Mouse (Mus musculus): Measurements from ENCODE around the gene Thoc7.

DNA sequence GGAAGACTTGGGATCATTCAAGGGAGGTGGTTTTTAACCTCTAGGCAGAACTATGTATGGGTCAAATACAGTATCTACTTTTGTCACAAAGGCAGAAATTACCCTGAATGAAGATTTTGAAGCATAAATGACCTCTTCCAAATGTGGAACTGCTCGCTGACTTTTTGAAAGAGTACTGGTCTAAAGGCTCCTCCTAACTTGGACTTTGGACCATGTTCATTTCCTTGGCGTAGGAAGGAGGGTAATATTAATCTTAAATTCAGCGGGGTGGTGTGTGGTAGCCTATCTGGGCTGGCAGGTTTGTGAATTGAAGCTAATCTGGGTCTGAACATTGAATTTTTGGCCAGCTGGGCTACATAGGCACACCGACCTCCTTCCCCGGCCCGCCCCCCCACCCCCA, 824 bp upstream of the Thoc7 start:
- TF ChIP-seq CTCF (IDR thresholded peaks at IDR 0.05; ENCODE audit: extremely low read depth, insufficient read length, insufficient replicate concordance, low read depth, low read length), result no peak
- TF ChIP-seq POLR2A (IDR thresholded peaks at IDR 0.05; ENCODE audit: low read depth, low read length), result no peak
